Mouse (Mus musculus) MEL (cell line): ENCODE data around the gene Ch25h. TPM values are rescaled to one million over a fixed set of nuclear protein-coding genes. Genes with fewer than 3 reads are reported as not detected.

Experiments used
- DNase-seq: peaks from one replicate; pipeline ENCODE4 v3.0.0; 2011; ENCODE audit warnings: low read depth, low spot score
- H3K27ac ChIP-seq: 2 replicates; pipeline ENCODE4 v1.5.1; 2012; ENCODE audit warnings: low read depth, mild to moderate bottlenecking, control low read depth, low read length, moderate library complexity; ENCODE audit not compliant: control insufficient read depth
- H3K27me3 ChIP-seq, 2 experiments: fragments of 150-350 bp in 1 of 2; sonication (generic) in 1 of 2; 2 replicates each; pipeline ENCODE4 v1.6.1; 2012; ENCODE audit warnings: low read length in 2 of 2, mild to moderate bottlenecking in 2 of 2, improper control_type of control experiment in 1 of 2, moderate library complexity in 1 of 2; ENCODE audit not compliant: insufficient read depth in 2 of 2, control insufficient read depth in 1 of 2
- H3K36me3 ChIP-seq, 2 experiments: 2 replicates each; pipeline ENCODE4 v1.6.1; 2012 to 2014; ENCODE audit warnings: low read length in 2 of 2, improper control_type of control experiment in 1 of 2, inconsistent platforms in 1 of 2, mild to moderate bottlenecking in 1 of 2; ENCODE audit not compliant: insufficient read depth in 2 of 2, control insufficient read depth in 1 of 2
- H3K4me1 ChIP-seq, 2 experiments: fragments of 150-350 bp in 1 of 2; sonication (generic) in 1 of 2; 2 replicates each; pipeline ENCODE4 v1.6.1; 2012; ENCODE audit warnings: low read length in 2 of 2, improper control_type of control experiment in 1 of 2, mild to moderate bottlenecking in 1 of 2; ENCODE audit not compliant: insufficient read depth in 2 of 2, control insufficient read depth in 1 of 2
- H3K4me3 ChIP-seq, 2 experiments: fragments of 150-350 bp in 1 of 2; sonication (generic) in 1 of 2; 2 replicates each; pipeline ENCODE4 v1.5.1; 2012; ENCODE audit warnings: low read depth in 2 of 2, low read length in 2 of 2, mild to moderate bottlenecking in 2 of 2, moderate library complexity in 2 of 2, control low read depth in 1 of 2, improper control_type of control experiment in 1 of 2; ENCODE audit not compliant: control insufficient read depth in 1 of 2, insufficient read depth in 1 of 2
- H3K79me2 ChIP-seq: 2 replicates; pipeline ENCODE4 v1.6.1; 2012; ENCODE audit warnings: mild to moderate bottlenecking, low read length, moderate library complexity; ENCODE audit not compliant: control insufficient read depth, poor library complexity, insufficient read depth
- H3K9ac ChIP-seq: 2 replicates; pipeline ENCODE4 v1.6.1; 2012; ENCODE audit warnings: low read depth, mild to moderate bottlenecking, control low read depth, low read length, moderate library complexity; ENCODE audit not compliant: control insufficient read depth, poor library complexity, severe bottlenecking
- H3K9me3 ChIP-seq: fragments of 150-350 bp; sonication (generic); replicated peaks from 2 replicates; pipeline ENCODE4 v1.6.1; 2012; ENCODE audit warnings: mild to moderate bottlenecking, low read length, improper control_type of control experiment, moderate library complexity; ENCODE audit not compliant: insufficient read depth
- ETS1 ChIP-seq: IDR thresholded peaks from 2 replicates; pipeline ENCODE4 v1.6.1; 2012; ENCODE audit warnings: low read depth, mild to moderate bottlenecking, inconsistent platforms, low read length, improper control_type of control experiment, moderate library complexity
- GABPA ChIP-seq: IDR thresholded peaks from 2 replicates; pipeline ENCODE4 v1.6.1; 2012; ENCODE audit warnings: low read depth, mild to moderate bottlenecking, inconsistent platforms, low read length, improper control_type of control experiment, moderate library complexity
- KAT2A ChIP-seq: conservative IDR thresholded peaks from 2 replicates; pipeline ENCODE4 v1.6.1; 2012; ENCODE audit warnings: low read depth, low read length, improper control_type of control experiment, inconsistent platforms
- MAX ChIP-seq: IDR thresholded peaks from 2 replicates; pipeline ENCODE4 v1.6.1; 2011; ENCODE audit warnings: low read length, improper control_type of control experiment
- MEF2A ChIP-seq: IDR thresholded peaks from 2 replicates; pipeline ENCODE4 v1.6.1; 2014; ENCODE audit warnings: low read depth, mild to moderate bottlenecking, inconsistent platforms, low read length, improper control_type of control experiment; ENCODE audit not compliant: poor library complexity, insufficient replicate concordance, severe bottlenecking; ENCODE audit errors: extremely low read depth
- MYB ChIP-seq: IDR thresholded peaks from 2 replicates; pipeline ENCODE4 v1.6.1; 2011; ENCODE audit warnings: mild to moderate bottlenecking, low read depth, low read length, improper control_type of control experiment
- NELFE ChIP-seq: IDR thresholded peaks from 2 replicates; pipeline ENCODE4 v1.6.1; 2011; ENCODE audit warnings: low read depth, low read length, improper control_type of control experiment
- POLR2A ChIP-seq, 2 experiments: IDR thresholded peaks; 2 replicates each; pipeline ENCODE4 v1.6.1; 2011 to 2012; ENCODE audit warnings: low read length in 2 of 2, mild to moderate bottlenecking in 2 of 2, control low read depth in 1 of 2, improper control_type of control experiment in 1 of 2, low read depth in 1 of 2, moderate library complexity in 1 of 2; ENCODE audit not compliant: control insufficient read depth in 1 of 2, insufficient read depth in 1 of 2, poor library complexity in 1 of 2
- POLR2AphosphoS5 ChIP-seq: IDR thresholded peaks from 2 replicates; pipeline ENCODE4 v1.6.1; 2012; ENCODE audit warnings: low read depth, borderline replicate concordance, mild to moderate bottlenecking, inconsistent platforms, low read length, moderate library complexity, mixed read lengths
- RCOR1 ChIP-seq: IDR thresholded peaks from 2 replicates; pipeline ENCODE4 v1.6.1; 2012; ENCODE audit warnings: low read depth, mild to moderate bottlenecking, inconsistent platforms, low read length, improper control_type of control experiment
- SIN3A ChIP-seq: IDR thresholded peaks from 2 replicates; pipeline ENCODE4 v1.6.1; 2012; ENCODE audit warnings: low read length, improper control_type of control experiment, inconsistent platforms
- TCF12 ChIP-seq: IDR thresholded peaks from 2 replicates; pipeline ENCODE4 v1.6.1; 2014; ENCODE audit warnings: low read depth, mild to moderate bottlenecking, inconsistent platforms, low read length, improper control_type of control experiment, moderate library complexity
- UBTF ChIP-seq: IDR thresholded peaks from 2 replicates; pipeline ENCODE4 v1.6.1; 2012; ENCODE audit warnings: low read depth, mild to moderate bottlenecking, inconsistent platforms, low read length, improper control_type of control experiment, moderate library complexity, borderline replicate concordance; ENCODE audit not compliant: insufficient read depth
- USF1 ChIP-seq: IDR thresholded peaks from 2 replicates; pipeline ENCODE4 v1.6.1; 2014; ENCODE audit warnings: low read depth, mild to moderate bottlenecking, inconsistent platforms, low read length, improper control_type of control experiment, moderate library complexity
- USF2 ChIP-seq, 2 experiments: IDR thresholded peaks; 2 replicates each; pipeline ENCODE4 v1.6.1; 2011 to 2012; ENCODE audit warnings: improper control_type of control experiment in 2 of 2, low read length in 2 of 2, borderline replicate concordance in 1 of 2, inconsistent platforms in 1 of 2, low read depth in 1 of 2, mild to moderate bottlenecking in 1 of 2; ENCODE audit not compliant: insufficient read depth in 1 of 2
- ZKSCAN1 ChIP-seq: IDR thresholded peaks from 2 replicates; pipeline ENCODE4 v1.6.1; 2012; ENCODE audit warnings: low read depth, mild to moderate bottlenecking, inconsistent platforms, low read length, improper control_type of control experiment, moderate library complexity
- ZNF384 ChIP-seq: IDR thresholded peaks from 2 replicates; pipeline ENCODE4 v1.6.1; 2012; ENCODE audit warnings: low read depth, mild to moderate bottlenecking, inconsistent platforms, low read length, improper control_type of control experiment
- polyA plus RNA-seq, 2 experiments: library from polyadenylated mRNA; stranded (reverse) in 1 of 2; unstranded in 1 of 2; fragments of >175 nt in 1 of 2; fragments of >200 nt in 1 of 2; gene quantifications; 2 replicates each; pipeline versions ENCODE4 v1.2.1 to v1.2.4; 2012; ENCODE audit warnings: low replicate concordance in 2 of 2, low read depth in 1 of 2; ENCODE audit not compliant: insufficient read length in 2 of 2, insufficient read depth in 1 of 2, missing spikeins in 1 of 2
- total RNA-seq: library from RNA; depleted of rRNA; stranded (reverse); fragments of 300-350 nt; gene quantifications from 2 replicates; pipeline ENCODE4 v1.2.3, GENCODE M21; 2012

Gene Ch25h
- total and polyA plus RNA-seq, 3 experiments = not detected

- Histone ChIP-seq H3K27me3 (peaks cover 2 to 6% of the 10 kb centered on the region in 2 experiments), H3K36me3 (no peaks in the 10 kb centered on the region), H3K4me1 (peaks cover 0 to 3% of the 10 kb centered on the region in 2 experiments; a peak in 1 of 4 replicates), H3K9ac (no peak overlapping the region), H3K27ac (no peak overlapping the region), H3K9me3 (no peaks in the 10 kb centered on the region), H3K79me2 (no peaks in the 10 kb centered on the region), H3K4me3 (no peak overlapping the region)
- TF ChIP-seq ETS1 = no peak
- TF ChIP-seq POLR2A (IDR thresholded peaks at IDR 0.05; ENCODE audit: control insufficient read depth in 1 of 2, insufficient read depth in 1 of 2, low read depth in 1 of 2, low read length in 2 of 2, poor library complexity in 1 of 2) = no peak
- TF ChIP-seq ZNF384 = no peak
- no peak for DNase-seq
These were observed 6.2 kb downstream of the Ch25h start for GRCm38 (mm10) chr19:34468794-34469193.

- Histone ChIP-seq H3K27me3 (peaks cover 0 to 6% of the 10 kb centered on the region in 2 experiments), H3K79me2 (no peaks in the 10 kb centered on the region), H3K9ac (no peak overlapping the region), H3K27ac (no peak overlapping the region), H3K9me3 (no peaks in the 10 kb centered on the region), H3K4me3 (no peak overlapping the region), H3K4me1 (peaks cover 0 to 3% of the 10 kb centered on the region in 2 experiments; a peak in 1 of 4 replicates), H3K36me3 (no peaks in the 10 kb centered on the region)
- no peak for DNase-seq
- TF ChIP-seq POLR2AphosphoS5 (no peak), NELFE (no peak), USF2 (IDR thresholded peaks at IDR 0.05; ENCODE audit: borderline replicate concordance in 1 of 2, insufficient read depth in 1 of 2, low read depth in 1 of 2, low read length in 2 of 2) (no peak), TCF12 (no peak), MAX (no peak), USF1 (no peak), MYB (no peak), ZNF384 (no peak), UBTF (no peak), GABPA (no peak), ZKSCAN1 (no peak), SIN3A (no peak), RCOR1 (no peak), ETS1 (no peak), MEF2A (no peak), KAT2A (no peak)
These were observed 6.7 kb downstream of the Ch25h start for GRCm38 (mm10) chr19:34468216-34468615.
